Mouse (Mus musculus) small intestine, adult 2 months (tissue): ENCODE data around the gene Cat. TPM values are rescaled to one million over a fixed set of nuclear protein-coding genes. Genes with fewer than 3 reads are reported as not detected.

Source experiments
- H3K27ac ChIP-seq: fragments of 200-500 bp; 2 replicates; pipeline ENCODE4 v1.5.1; 2012; ENCODE audit warnings: low read depth, low read length, control low read depth, inconsistent platforms; ENCODE audit not compliant: insufficient read depth
- H3K27me3 ChIP-seq: fragments of 200-500 bp; 2 replicates; pipeline ENCODE4 v1.6.1; 2012; ENCODE audit warnings: mild to moderate bottlenecking, moderate library complexity, low read length, inconsistent platforms; ENCODE audit not compliant: control insufficient read depth, insufficient read depth
- H3K36me3 ChIP-seq: fragments of 200-500 bp; 2 replicates; pipeline ENCODE4 v1.6.1; 2012; ENCODE audit warnings: mild to moderate bottlenecking, low read length, control low read depth, inconsistent platforms; ENCODE audit not compliant: control insufficient read depth, insufficient read depth
- H3K4me1 ChIP-seq: fragments of 200-500 bp; 2 replicates; pipeline ENCODE4 v1.6.1; 2012; ENCODE audit warnings: low read length, inconsistent platforms, mixed read lengths; ENCODE audit not compliant: control insufficient read depth, insufficient read depth, insufficient read length
- H3K4me3 ChIP-seq: fragments of 200-500 bp; 2 replicates; pipeline ENCODE4 v1.5.1; 2012; ENCODE audit warnings: low read depth, mild to moderate bottlenecking, control low read depth, inconsistent platforms, low read length, moderate library complexity
- CTCF ChIP-seq: fragments of 200-500 bp; IDR thresholded peaks from 2 replicates; pipeline ENCODE4 v1.5.1; 2012; ENCODE audit warnings: low read depth, mild to moderate bottlenecking, control low read depth, inconsistent platforms, low read length, moderate library complexity, mixed read lengths; ENCODE audit not compliant: insufficient replicate concordance, insufficient read length; ENCODE audit errors: extremely low read depth
- POLR2A ChIP-seq: fragments of 200-500 bp; IDR thresholded peaks from 2 replicates; pipeline ENCODE4 v1.6.1; 2012; ENCODE audit warnings: low read depth, mild to moderate bottlenecking, control low read depth, inconsistent platforms, low read length, moderate library complexity
- WGBS: fragments of 180-500 bp; shearing (Covaris S2); methylation state at CpG from one replicate; pipeline ENCODE4 v1.1.7; 2018; 5-methylcytosine and 5-hydroxymethylcytosine counted together
- polyA plus RNA-seq: library from polyadenylated mRNA; depleted of rRNA; stranded (reverse); fragments of >200 nt; gene quantifications from 2 replicates; pipeline ENCODE4 v1.2.3, GENCODE M21; 2012; rRNA removed

Cat gene
- polyA plus RNA-seq, 1 experiment: 113 TPM

DNA sequence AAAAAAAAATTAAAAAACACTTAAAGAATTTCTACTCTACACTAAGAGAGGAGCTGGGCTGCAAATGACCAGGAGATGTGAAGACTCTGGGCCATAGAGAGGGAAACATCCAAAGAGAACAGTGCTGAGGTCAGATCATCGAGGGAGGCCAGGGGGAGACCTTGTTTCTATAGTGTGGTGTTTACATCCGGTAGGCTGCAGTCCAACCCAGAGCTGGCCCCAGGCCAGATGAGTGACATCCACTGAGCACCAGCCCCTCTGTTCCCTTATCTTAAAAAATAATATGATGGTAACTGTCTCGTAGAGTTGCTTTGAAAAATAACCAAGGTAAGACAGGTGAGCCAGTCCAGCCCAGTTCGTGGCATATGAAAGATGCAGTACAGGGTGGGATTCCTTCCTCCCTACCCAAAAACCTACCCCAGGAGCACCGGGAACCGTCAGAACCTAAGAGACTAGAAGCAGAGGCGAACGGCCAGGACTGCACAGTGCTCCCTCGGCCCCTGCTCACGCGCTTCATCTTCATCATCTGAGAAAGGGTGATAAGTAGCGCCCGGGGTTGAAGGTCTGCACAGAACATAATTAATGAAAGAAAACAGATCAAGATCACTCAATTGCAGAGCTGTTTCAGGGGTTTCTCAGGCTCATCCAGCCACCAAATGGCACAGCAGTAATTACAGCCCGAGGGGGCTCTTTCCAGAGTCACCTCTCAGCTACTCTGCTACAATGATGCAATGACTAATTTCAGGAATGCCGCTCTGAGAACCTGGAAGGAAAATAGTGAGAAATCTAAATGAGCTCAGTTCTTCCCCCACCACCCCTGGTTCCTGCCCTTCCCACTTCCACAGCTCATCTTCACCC, 64.1 kb downstream of the Cat start:
- 51% methylated on average over 15 of the region's 15 CpGs for WGBS
- no peaks in the 10 kb centered on the region for H3K36me3 ChIP-seq
- no peak overlapping the region for H3K4me3 ChIP-seq
- no peak overlapping the region for H3K27ac ChIP-seq
- TF ChIP-seq CTCF (no peak), POLR2A (no peak)
- H3K27me3 ChIP-seq: no peaks in the 10 kb centered on the region
- no peaks in the 10 kb centered on the region for H3K4me1 ChIP-seq

DNA sequence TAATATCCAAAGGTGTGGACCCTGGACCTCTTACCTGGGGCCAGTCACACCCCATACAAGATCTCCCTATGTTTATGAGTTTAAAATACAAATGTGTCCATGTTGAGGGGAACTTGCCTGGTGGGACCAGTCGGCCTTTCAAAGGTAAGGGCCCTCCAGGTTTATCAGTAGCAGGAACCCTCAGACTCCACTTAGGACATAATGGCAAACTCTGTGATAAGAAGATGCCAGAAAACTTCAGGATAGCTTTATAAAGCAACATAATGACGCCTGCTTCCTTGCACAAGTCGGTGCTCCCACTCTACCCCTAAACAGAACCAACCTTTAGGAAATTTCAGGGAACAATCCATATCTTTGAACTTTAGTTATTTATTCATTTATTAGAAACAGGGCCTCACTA, 69.2 kb downstream of the Cat start:
- H3K4me3 ChIP-seq: no peak overlapping the region
- H3K4me1 ChIP-seq: peaks cover 13% of the 10 kb centered on the region; the same call in 1 of the 2 replicates
- 41% methylated on average over 3 of the region's 3 CpGs for WGBS
- TF ChIP-seq POLR2A (no peak), CTCF (no peak)
- H3K36me3 ChIP-seq: no peaks in the 10 kb centered on the region
- no peaks in the 10 kb centered on the region for H3K27me3 ChIP-seq
- H3K27ac ChIP-seq: no peak overlapping the region

DNA sequence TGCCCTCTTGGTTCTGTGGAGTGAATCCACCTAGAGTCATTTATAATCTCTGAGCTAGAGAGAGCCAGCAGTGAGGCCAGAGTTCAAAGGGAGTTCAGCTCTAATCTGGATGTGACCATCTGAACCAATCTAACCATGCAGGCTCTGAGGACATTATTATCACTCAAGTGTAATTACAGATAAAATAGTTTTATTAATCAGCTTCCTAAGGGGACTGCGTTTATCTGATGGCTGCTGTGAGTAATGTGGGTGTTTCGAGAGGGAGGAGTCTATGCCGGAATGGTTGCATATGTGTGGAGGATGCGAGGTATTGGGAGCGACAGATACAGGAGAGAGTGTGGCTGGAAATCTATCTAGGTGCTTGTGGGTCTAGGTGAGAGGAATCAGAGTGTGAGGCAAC, 71.6 kb downstream of the Cat start:
- Histone ChIP-seq H3K36me3 (no peaks in the 10 kb centered on the region), H3K4me3 (no peak overlapping the region), H3K4me1 (peaks cover 13% of the 10 kb centered on the region; the same call in 1 of the 2 replicates), H3K27ac (no peak overlapping the region), H3K27me3 (no peaks in the 10 kb centered on the region)
- no peak for TF ChIP-seq POLR2A
- TF ChIP-seq CTCF: no peak
- WGBS: 24% methylated on average over 5 of the region's 5 CpGs

DNA sequence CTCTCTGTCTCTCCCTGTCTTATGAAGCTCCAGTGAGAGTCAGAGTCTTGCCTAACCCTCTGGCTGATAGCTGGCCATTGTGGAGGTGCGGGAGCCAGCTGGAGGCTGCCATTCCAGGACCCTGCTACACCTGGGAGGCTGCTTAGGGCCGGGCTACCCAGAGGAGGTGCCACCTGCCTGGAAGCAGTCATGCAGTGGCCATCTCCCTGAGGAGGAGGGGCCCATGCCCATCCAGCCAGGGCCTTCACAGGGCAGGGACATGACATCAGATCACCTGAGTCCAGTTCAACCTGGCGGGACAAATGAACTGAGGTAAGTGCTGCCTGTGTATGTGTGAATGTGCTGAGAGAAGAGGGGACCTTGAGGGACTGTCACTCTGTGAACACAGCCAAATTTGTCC, 73.1 kb downstream of the Cat start:
- Histone ChIP-seq H3K4me1 (peaks cover 13% of the 10 kb centered on the region; the same call in 1 of the 2 replicates), H3K27ac (no peak overlapping the region), H3K27me3 (no peaks in the 10 kb centered on the region), H3K4me3 (no peak overlapping the region), H3K36me3 (no peaks in the 10 kb centered on the region)
- WGBS: 92% methylated on average over 3 of the region's 3 CpGs
- TF ChIP-seq CTCF (no peak), POLR2A (no peak)

GRCm38 (mm10) chr2:103411348-103411747, 73.6 kb downstream of the Cat start, which contains the start of gene Elf5:
Gene Elf5 (plus strand): TSS chr2:103411688.
- H3K27me3 ChIP-seq: no peaks in the 10 kb centered on the region
- TF ChIP-seq CTCF (no peak), POLR2A (no peak)
- 82% methylated on average over 6 of the region's 6 CpGs for WGBS
- no peak within 1 kb of the TSS for H3K4me3 ChIP-seq
- H3K4me1 ChIP-seq: peaks cover 13% of the 10 kb centered on the region; the same call in 1 of the 2 replicates
- no peak within 1 kb of the TSS for H3K27ac ChIP-seq
- no peaks in the 10 kb centered on the region for H3K36me3 ChIP-seq

GRCm38 (mm10) chr2:103406239-103406638, 78.7 kb downstream of the Cat start:
- no peaks in the 10 kb centered on the region for H3K4me1 ChIP-seq
- 65% methylated on average over 3 of the region's 3 CpGs for WGBS
- H3K27me3 ChIP-seq: no peaks in the 10 kb centered on the region; the same call in 1 of the 2 replicates
- H3K36me3 ChIP-seq: no peaks in the 10 kb centered on the region
- TF ChIP-seq POLR2A (no peak), CTCF (no peak)
- no peak overlapping the region for H3K4me3 ChIP-seq
- no peak overlapping the region for H3K27ac ChIP-seq

Other genes with a start within 250 kb of the Cat start
- 24.8 and 34.2 TPM in 2 replicates for gene Ehf, start 181.9 kb downstream of the Cat start, polyA plus RNA-seq
- gene Elf5, start 73.5 kb downstream of the Cat start, polyA plus RNA-seq: 0.05 TPM in 1 of 2 replicates, not detected in the other
- 2.7 and 3.6 TPM in 2 replicates for gene Abtb2, start 81.2 kb upstream of the Cat start, polyA plus RNA-seq